Mouse (Mus musculus) megakaryocyte, embryonic 14.5 days (primary cell): Measurements from ENCODE around the gene Exoc4.

Experiments
- FLI1 ChIP-seq: IDR thresholded peaks from 2 replicates; pipeline ENCODE4 v1.6.1; 2012; ENCODE audit warnings: low read length, inconsistent platforms, mixed read lengths
- GATA1 ChIP-seq: IDR thresholded peaks from 3 replicates; pipeline ENCODE4 v1.6.1; 2012; ENCODE audit warnings: mixed read lengths, low read length, inconsistent platforms, borderline replicate concordance

DNA sequence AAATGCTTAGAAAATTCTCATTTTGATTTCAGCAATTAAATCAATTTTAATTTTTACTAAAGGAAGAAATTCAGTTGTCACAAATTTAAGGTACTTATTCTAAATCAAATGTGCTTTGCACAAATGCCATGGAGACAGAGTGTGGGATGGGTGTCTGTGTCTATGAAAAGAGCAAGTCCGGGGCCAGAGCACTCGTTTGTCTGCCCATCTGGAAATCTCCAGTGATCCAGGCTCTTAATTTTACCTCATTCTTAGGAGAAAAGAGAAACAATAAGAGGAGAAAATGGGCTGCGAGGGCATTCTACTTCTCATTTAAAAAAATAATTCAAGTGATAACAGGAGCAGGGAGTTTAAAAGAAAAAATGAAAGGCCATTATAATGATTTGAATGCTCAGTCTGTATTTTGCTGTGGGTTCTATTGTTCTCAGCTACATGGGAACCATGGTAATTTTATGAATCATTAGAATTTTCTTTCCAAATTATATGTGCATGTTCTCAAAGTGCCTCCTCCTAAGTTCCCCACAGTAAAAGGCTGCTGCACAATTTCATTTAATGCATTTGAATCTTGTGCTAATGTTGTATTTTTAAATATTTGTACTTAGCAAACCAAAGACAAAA, 554.7 kb downstream of the Exoc4 start:
- no peak for TF ChIP-seq GATA1
- TF ChIP-seq FLI1 = no peak
